Mouse (Mus musculus) embryonic facial prominence, embryonic 11.5 days (tissue): ENCODE results near the gene Scd3. TPM values are rescaled to one million over a fixed set of nuclear protein-coding genes. Genes with fewer than 3 reads are reported as not detected.
A peak's percentile ranks its signal among the peaks of the same experiment; 100 is the strongest.
"Not testable (repeated sequence)": the region's sequence is repeated elsewhere in the genome, so short reads cannot be mapped to it uniquely, and the experiment has no call there.

ENCODE experiments used
- ATAC-seq: fragments of 200-750 bp; cut with Nextera tagmentation; replicated peaks from 2 replicates; pipeline ENCODE4 v1.8.0; 2017; ENCODE audit warnings: low read depth; ENCODE audit not compliant: insufficient number of reproducible peaks, low FRiP score, low TSS enrichment
- DNase-seq: peaks from one replicate; pipeline ENCODE4 v3.0.0-alpha.2; 2015; ENCODE audit warnings: low spot score
- H3K27ac ChIP-seq: fragments of 300-500 bp; sonication (generic); replicated peaks from 2 replicates; pipeline ENCODE4 v1.5.1; 2014; ENCODE audit warnings: mild to moderate bottlenecking, low read depth, low read length, control low read depth
- H3K27me3 ChIP-seq: fragments of 300-500 bp; sonication (generic); 2 replicates; pipeline ENCODE4 v1.6.1; 2014; ENCODE audit warnings: mild to moderate bottlenecking, low read length, moderate library complexity, mixed read lengths; ENCODE audit not compliant: control insufficient read depth, insufficient read depth
- H3K36me3 ChIP-seq: fragments of 300-500 bp; sonication (generic); replicated peaks from 2 replicates; pipeline ENCODE4 v1.6.1; 2014; ENCODE audit warnings: low read depth, mild to moderate bottlenecking, low read length, moderate library complexity, mixed read lengths; ENCODE audit not compliant: control insufficient read depth, insufficient read depth
- H3K4me1 ChIP-seq: fragments of 300-500 bp; sonication (generic); 2 replicates; pipeline ENCODE4 v1.6.1; 2014; ENCODE audit warnings: low read length, mixed read lengths; ENCODE audit not compliant: control insufficient read depth, insufficient read depth
- H3K4me2 ChIP-seq: fragments of 300-500 bp; sonication (generic); 2 replicates; pipeline ENCODE4 v1.6.1; 2014; ENCODE audit warnings: low read depth, mild to moderate bottlenecking, control low read depth, low read length, moderate library complexity
- H3K4me3 ChIP-seq: fragments of 300-500 bp; sonication (generic); 2 replicates; pipeline ENCODE4 v1.5.1; 2014; ENCODE audit warnings: low read depth, low read length, control low read depth
- H3K9ac ChIP-seq: fragments of 300-500 bp; sonication (generic); replicated peaks from 2 replicates; pipeline ENCODE4 v1.6.1; 2014; ENCODE audit warnings: mild to moderate bottlenecking, control low read depth, low read length
- H3K9me3 ChIP-seq: fragments of 300-500 bp; sonication (generic); replicated peaks from 2 replicates; pipeline ENCODE4 v1.6.1; 2016; ENCODE audit warnings: mild to moderate bottlenecking, low read length, inconsistent platforms, mixed read lengths; ENCODE audit not compliant: control insufficient read depth
- WGBS: fragments of 180-500 bp; shearing (Covaris S2); extraction: QIAGEN DNeasy Blood & Tissue Kit; methylation state at CpG from one replicate; pipeline ENCODE4 v1.1.7; 2014; 5-methylcytosine and 5-hydroxymethylcytosine counted together
- polyA plus RNA-seq: library from polyadenylated mRNA; unstranded; fragments of >200 nt; fragmentation: Nextera tagmentation; extraction: Ambion mirVana; gene quantifications from 2 replicates; pipeline ENCODE4 v1.2.1, GENCODE M21; 2014

Scd3 gene
- polyA plus RNA-seq, 1 experiment from 2014 or later, result 0.22 TPM

DNA sequence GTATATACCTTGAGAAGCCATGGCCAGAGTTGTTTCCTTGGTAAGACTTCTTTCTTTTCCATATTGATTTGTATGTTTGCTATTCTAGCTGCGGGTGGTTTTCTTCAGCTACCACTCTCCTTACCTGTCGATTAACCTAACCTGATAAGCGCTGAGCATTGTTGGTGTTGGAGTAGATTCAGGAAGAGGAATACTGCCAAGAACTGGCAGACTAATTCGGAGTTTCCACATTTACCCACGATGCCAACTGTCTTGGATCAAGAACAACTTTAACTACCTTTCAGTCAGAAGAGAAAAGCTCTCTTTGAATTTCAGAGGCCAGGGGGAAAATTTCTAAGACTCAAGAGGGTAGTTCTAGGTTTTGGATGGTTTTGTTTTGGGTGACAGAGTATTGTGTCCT lies 73.8 kb downstream of the Scd3 start:
- Histone ChIP-seq H3K36me3 (no peaks in the 10 kb centered on the region), H3K4me2 (no peak overlapping the region), H3K27me3 (no peaks in the 10 kb centered on the region), H3K9ac (no peak overlapping the region), H3K4me1 (no peaks in the 10 kb centered on the region), H3K9me3 (no peaks in the 10 kb centered on the region), H3K27ac (no peak overlapping the region), H3K4me3 (no peak overlapping the region)
- no peak for ATAC-seq
- no peak for DNase-seq
- WGBS, result 92% methylated on average over 5 of the region's 5 CpGs

DNA sequence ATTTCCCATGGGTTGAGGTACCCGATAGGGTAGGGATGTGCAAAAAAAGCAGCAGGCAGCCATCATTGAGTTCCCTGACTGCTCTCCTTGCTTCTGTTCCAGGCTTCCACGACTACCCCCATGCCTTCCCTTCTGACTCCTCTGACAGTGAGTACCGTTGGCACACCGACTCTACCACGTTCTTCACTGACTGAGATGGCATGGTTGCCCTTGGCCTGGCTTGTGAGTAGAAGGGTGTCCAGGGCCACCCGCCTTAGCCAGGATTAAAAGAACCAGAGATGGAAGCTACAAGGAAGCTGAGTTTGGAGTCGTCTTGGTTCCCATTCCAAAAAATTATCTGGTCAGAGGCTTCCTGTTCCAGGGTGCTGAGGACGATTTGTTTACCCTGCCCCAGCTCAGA lies 74.9 kb downstream of the Scd3 start:
- Histone ChIP-seq H3K27ac (no peak overlapping the region), H3K4me2 (no peak overlapping the region), H3K27me3 (no peaks in the 10 kb centered on the region), H3K4me1 (no peaks in the 10 kb centered on the region), H3K4me3 (no peak overlapping the region), H3K9ac (no peak overlapping the region), H3K9me3 (no peaks in the 10 kb centered on the region), H3K36me3 (no peaks in the 10 kb centered on the region)
- no peak for ATAC-seq
- WGBS, result 87% methylated on average over 8 of the region's 8 CpGs
- no peak for DNase-seq

DNA sequence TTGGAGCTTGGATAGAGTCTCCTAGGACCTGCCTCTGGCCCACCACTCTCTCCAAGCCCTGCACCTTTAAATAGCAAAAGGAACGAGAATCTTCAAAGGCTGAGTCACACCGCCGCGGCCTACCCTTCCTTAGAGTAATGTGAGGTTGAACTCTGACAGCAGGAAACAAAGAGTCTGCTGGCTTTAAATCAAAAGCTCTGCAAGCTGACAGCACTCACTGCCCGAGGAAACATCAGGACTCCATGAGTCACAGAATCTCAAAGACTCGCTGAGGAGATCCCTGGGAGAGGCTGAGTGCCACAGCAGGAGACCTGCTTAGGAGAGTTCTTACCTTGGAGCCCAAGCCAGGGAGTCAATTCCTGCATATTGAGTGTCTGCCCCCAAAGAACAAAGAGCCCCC lies 77.7 kb downstream of the Scd3 start:
- ATAC-seq, result no peak
- peak; percentile 53 for DNase-seq
- 11% methylated on average over 6 of the region's 6 CpGs for WGBS

DNA sequence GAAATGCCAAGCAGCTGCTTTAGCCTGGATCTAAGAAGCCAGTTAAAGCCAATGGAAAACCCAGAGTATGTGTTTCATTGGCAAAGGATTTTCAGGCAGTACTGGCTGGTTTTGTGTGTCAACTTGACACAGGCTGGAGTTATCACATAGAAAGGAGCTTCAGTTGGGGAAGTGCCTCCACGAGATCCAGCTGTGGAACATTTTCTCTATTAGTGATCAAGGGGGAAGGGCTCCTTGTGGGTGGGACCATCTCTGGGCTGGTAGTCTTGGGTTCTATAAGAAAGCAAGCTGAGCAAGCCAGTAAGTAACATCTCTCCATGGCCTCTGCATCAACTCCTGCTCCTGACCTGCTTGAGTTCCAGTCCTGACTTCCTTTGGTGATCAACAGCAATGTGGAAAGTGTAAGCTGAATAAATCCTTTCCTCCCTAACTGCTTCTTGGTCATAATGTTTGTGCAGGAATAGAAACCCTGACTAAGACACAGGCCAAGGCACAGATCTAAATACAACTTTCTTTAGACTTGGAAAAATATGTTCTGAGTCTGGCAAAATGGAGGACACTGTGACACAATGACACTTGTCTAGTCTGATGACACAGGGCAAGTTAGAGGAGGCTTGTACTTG lies 78.9 kb downstream of the Scd3 start:
- not testable (repeated sequence) for DNase-seq, H3K9ac ChIP-seq, H3K4me3 ChIP-seq, H3K4me1 ChIP-seq, H3K9me3 ChIP-seq, H3K27me3 ChIP-seq, H3K4me2 ChIP-seq, ATAC-seq, H3K36me3 ChIP-seq, H3K27ac ChIP-seq
- WGBS, result 26% methylated on average over 1 of the region's 1 CpGs

More for the DNA sequence above, 77.7 kb downstream of the Scd3 start:
- Histone ChIP-seq H3K4me1 (peaks cover 7% of the 10 kb centered on the region), H3K9ac (no peak overlapping the region), H3K4me3 (no peak overlapping the region), H3K27ac (no peak overlapping the region), H3K27me3 (no peaks in the 10 kb centered on the region), H3K4me2 (no peak overlapping the region), H3K9me3 (no peaks in the 10 kb centered on the region), H3K36me3 (no peaks in the 10 kb centered on the region)

DNA sequence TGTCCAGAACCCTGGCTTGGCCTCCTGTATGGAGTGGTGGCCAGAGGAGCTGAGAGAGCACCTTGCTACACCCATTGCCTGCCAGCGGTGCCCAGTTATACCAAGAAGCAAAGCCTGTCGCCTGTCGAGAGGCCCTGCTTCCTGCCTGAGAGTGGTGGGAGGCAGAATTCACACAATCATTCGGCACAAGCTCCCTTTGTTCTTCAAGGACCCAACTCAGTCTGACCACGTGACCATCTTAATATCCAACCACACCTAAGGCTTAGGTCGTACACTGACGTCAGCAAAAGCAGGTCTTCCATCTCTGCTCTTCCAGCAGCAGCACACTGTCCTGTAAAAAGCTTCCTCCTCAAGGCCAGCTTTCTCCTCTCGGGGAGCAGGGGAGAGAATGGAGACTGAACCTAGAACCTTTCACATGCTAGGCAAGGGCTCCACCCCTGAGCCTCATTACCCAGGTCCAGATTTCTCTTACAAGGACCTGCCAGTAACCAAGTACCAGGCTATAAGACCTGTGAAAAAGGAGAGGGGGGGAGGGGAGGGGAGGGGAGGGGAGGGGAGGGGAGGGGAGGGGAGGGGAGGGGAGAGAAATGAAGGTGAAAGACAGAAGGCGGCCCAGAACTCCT lies 79.6 kb downstream of the Scd3 start:
- H3K4me3 ChIP-seq, result no peak overlapping the region

DNA sequence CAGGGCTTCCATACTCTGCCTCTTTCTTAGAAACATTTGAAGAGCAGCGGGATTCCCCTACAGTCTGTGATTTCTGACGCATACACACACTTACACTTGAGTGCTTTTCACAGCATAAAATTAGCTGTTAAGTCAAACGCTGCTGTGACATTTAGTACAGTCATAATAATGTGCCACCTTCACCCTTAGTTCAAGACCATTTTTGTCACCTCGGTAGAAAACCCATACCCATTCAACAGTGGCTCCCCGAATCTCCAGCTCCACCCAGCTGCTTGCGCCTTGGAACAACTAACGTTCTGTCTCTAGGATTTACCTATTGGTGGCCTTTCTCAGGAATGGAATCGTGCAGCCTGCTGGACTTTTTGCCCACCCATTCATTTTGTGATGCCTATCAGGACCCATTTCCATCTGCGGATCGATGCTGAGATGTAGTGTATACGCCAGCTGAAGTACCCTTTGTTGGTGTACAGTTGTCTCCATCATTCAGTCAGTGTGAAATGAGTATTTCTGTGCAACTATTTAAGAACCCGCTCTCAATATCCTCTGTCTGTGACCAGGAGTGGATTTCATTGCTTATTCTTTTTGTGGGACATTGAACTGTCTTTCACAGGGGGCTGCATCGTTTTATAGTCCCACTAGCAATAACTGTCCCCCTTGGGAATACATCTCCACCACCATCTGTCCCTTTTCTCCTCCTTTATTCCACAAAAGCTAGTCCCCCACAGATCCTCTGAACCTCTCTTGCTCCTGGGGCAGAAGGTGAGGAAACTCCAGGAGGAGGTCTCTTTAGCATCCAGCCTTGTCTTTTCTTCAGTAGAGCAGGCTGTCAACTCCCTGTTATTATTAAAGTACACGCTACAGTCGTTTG lies 80.3 kb downstream of the Scd3 start:
- peaks cover 7% of the 10 kb centered on the region for H3K4me1 ChIP-seq

More for the DNA sequence above, 79.6 kb downstream of the Scd3 start:
- Histone ChIP-seq H3K4me1 (peaks cover 7% of the 10 kb centered on the region), H3K9ac (0 out of 2 replicates have a peak overlapping the region, but pooled peaks have one; percentile 1), H3K9me3 (no peaks in the 10 kb centered on the region), H3K27me3 (no peaks in the 10 kb centered on the region), H3K4me2 (no peak overlapping the region), H3K36me3 (no peaks in the 10 kb centered on the region), H3K27ac (0 out of 2 replicates have a peak overlapping the region, but pooled peaks have one; percentile 16)
- no peak for ATAC-seq
- WGBS, result 26% methylated on average over 9 of the region's 9 CpGs
- no peak for DNase-seq

DNA sequence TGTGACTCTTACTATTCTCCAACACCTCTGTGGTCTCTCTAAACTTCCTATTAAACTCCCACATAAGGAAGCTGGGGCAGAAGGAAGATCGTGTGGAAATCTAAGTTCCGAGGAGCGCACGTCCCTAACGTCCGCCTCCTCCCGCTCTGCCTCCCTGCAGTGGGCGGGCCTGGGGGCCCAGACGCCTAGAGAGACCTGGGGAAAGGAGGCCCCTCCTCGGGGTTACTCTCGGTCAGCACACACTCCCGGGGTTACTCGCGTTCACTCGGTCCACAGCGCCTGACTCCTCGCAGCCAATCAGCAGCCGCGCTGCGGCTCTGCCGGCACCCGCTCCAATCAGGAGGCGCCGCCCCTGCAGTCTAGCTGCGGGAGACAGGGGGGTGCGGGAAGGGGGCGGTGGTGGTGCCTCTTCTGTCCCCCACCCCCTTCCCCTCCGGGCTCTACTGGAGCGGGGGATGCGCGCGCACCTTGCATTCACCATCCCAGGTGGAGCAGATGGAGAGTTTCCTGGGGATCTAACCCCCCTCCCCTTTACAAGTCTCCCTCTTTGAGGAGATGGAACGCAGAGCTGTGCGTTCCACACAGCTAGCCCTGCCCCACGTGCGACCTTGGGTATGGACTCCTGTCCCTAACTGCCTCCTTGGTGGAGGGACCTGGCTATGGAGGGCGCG lies 81.1 kb downstream of the Scd3 start:
- H3K4me3 ChIP-seq, result peak overlapping the region; percentile 33
- H3K27ac ChIP-seq, result peak overlapping the region; percentile 92
- peak overlapping the region; percentile 62 for H3K4me2 ChIP-seq
- peak; percentile 97 for DNase-seq
- under 1% methylated on average over 38 of the region's 38 CpGs for WGBS
- H3K4me1 ChIP-seq, result peaks cover 7% of the 10 kb centered on the region
- no peaks in the 10 kb centered on the region for H3K9me3 ChIP-seq
- peak overlapping the region; percentile 59 for H3K9ac ChIP-seq
- peak; percentile 99 for ATAC-seq
- H3K27me3 ChIP-seq, result no peaks in the 10 kb centered on the region
- H3K36me3 ChIP-seq, result no peaks in the 10 kb centered on the region

More for the DNA sequence above, 80.3 kb downstream of the Scd3 start:
- peak overlapping the region; percentile 59 for H3K9ac ChIP-seq
- H3K4me2 ChIP-seq, result peak overlapping the region; percentile 62
- H3K9me3 ChIP-seq, result no peaks in the 10 kb centered on the region
- H3K27ac ChIP-seq, result peak overlapping the region; percentile 92
- H3K36me3 ChIP-seq, result no peaks in the 10 kb centered on the region
- WGBS, result 35% methylated on average over 15 of the region's 15 CpGs
- DNase-seq (no peak), ATAC-seq (no peak; the same call in 1 of the 2 replicates)
- H3K4me3 ChIP-seq, result peak overlapping the region; percentile 21; the same call in 1 of the 2 replicates
- no peaks in the 10 kb centered on the region for H3K27me3 ChIP-seq
